Mouse (Mus musculus) forebrain, postnatal 0 days (tissue): Measurements from ENCODE around the gene Tnf. TPM values are rescaled to one million over a fixed set of nuclear protein-coding genes. Genes with fewer than 3 reads are reported as not detected.
"Not testable (repeated sequence)": the region's sequence is repeated elsewhere in the genome, so short reads cannot be mapped to it uniquely, and the experiment has no call there.

Experiments used
- ATAC-seq: fragments of 200-750 bp; cut with Nextera tagmentation; 2 replicates; pipeline ENCODE4 v1.8.0; 2017; ENCODE audit warnings: mild to moderate bottlenecking, moderate library complexity
- DNase-seq: peaks from one replicate; pipeline ENCODE4 v3.0.0-alpha.2; 2015
- H3K27ac ChIP-seq: fragments of 300-500 bp; sonication (generic); 2 replicates; pipeline ENCODE4 v1.5.1; 2014; ENCODE audit warnings: low read depth, mild to moderate bottlenecking, antibody characterized with exemption, low read length, moderate library complexity, mixed read lengths
- H3K27me3 ChIP-seq: fragments of 300-500 bp; sonication (generic); 2 replicates; pipeline ENCODE4 v1.6.1; 2014; ENCODE audit warnings: mild to moderate bottlenecking, low read length, mixed read lengths; ENCODE audit not compliant: insufficient read depth
- H3K36me3 ChIP-seq: fragments of 300-500 bp; sonication (generic); 2 replicates; pipeline ENCODE4 v1.6.1; 2014; ENCODE audit warnings: mild to moderate bottlenecking, moderate library complexity; ENCODE audit not compliant: insufficient read depth
- H3K4me1 ChIP-seq: fragments of 300-500 bp; sonication (generic); 2 replicates; pipeline ENCODE4 v1.6.1; 2014; ENCODE audit warnings: antibody characterized with exemption; ENCODE audit not compliant: insufficient read depth
- H3K4me2 ChIP-seq: fragments of 300-500 bp; sonication (generic); 2 replicates; pipeline ENCODE4 v1.6.1; 2014; ENCODE audit warnings: low read depth, mild to moderate bottlenecking, moderate library complexity
- H3K4me3 ChIP-seq: fragments of 300-500 bp; sonication (generic); 2 replicates; pipeline ENCODE4 v1.5.1; 2014; ENCODE audit warnings: low read depth, low read length, mixed read lengths
- H3K9ac ChIP-seq: fragments of 300-500 bp; sonication (generic); 2 replicates; pipeline ENCODE4 v1.6.1; 2014; ENCODE audit warnings: mild to moderate bottlenecking
- H3K9me3 ChIP-seq: fragments of 300-500 bp; sonication (generic); 2 replicates; pipeline ENCODE4 v1.6.1; 2016; ENCODE audit warnings: low read length
- CTCF ChIP-seq: sonication (generic); IDR thresholded peaks from 2 replicates; pipeline ENCODE4 v1.5.1; 2016; ENCODE audit warnings: antibody characterized with exemption, control low read depth, low read depth
- WGBS: fragments of 180-500 bp; shearing (Covaris S2); extraction: QIAGEN DNeasy Blood & Tissue Kit; methylation state at CpG from one replicate; pipeline ENCODE4 v1.1.7; 2014; 5-methylcytosine and 5-hydroxymethylcytosine counted together
- polyA plus RNA-seq: library from polyadenylated mRNA; unstranded; fragments of >200 nt; fragmentation: Nextera tagmentation; extraction: Ambion mirVana; gene quantifications from 2 replicates; pipeline ENCODE4 v1.2.1, GENCODE M21; 2015
- total RNA-seq: library from RNA; depleted of rRNA; stranded (reverse); fragments of >200 nt; gene quantifications from 2 replicates; pipeline ENCODE4 v1.2.3, GENCODE M21; 2014

Gene Tnf
- total and polyA plus RNA-seq, 2 experiments from 2014 or later, result 0.71 TPM; not detected in 1

DNA sequence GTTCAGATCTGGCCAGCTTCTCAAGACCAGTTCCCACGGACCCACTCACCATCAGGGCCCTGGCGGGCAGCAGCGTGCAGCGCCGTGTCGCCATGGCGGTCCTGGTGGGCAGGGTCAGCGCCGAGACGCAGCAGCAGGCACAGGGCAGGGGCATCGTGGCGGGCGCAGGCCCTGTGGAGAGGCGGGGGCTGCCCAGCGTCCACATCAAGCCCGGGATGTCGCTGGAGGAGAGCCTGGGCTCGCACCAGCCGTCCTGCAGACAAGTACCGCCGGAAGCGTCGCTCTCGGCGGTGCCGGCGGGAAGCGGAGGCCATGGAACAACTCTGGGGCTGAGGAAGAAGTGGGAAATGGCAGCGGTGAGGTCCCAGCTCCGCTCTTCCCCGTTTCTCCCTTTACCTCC, 33.1 kb upstream of the Tnf start:
- H3K36me3 ChIP-seq, result peaks cover 12% of the 10 kb centered on the region
- ATAC-seq (no peak), DNase-seq (no peak)
- H3K27me3 ChIP-seq, result no peaks in the 10 kb centered on the region
- no peaks in the 10 kb centered on the region for H3K9me3 ChIP-seq
- no peak for TF ChIP-seq CTCF
- H3K9ac ChIP-seq, result peak overlapping the region; percentile 57
- 5% methylated on average over 31 of the region's 31 CpGs for WGBS
- peak overlapping the region; percentile 52 for H3K4me3 ChIP-seq
- H3K4me2 ChIP-seq, result peak overlapping the region; percentile 95
- H3K4me1 ChIP-seq, result peaks cover 5% of the 10 kb centered on the region; the same call in 1 of the 2 replicates
- peak overlapping the region; percentile 91 for H3K27ac ChIP-seq

DNA sequence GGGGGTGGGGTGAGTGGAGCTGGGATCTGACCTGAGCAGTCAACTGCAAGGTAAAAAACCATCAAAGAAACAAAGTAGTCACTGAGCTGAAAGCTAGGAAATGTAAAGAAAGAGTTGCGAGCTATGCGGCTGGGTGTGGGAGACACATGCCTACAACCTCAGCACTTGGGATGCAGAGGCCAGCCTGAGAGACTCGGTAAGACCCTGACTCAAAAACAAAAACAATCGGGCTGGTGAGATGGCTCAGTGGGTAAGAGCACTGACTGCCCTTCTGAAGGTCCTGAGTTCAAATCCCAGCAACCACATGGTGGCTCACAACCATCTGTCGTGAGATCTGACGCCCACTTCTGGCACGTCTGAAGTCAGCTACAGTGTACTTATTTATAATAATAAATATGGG, 32.3 kb upstream of the Tnf start:
- H3K4me3 ChIP-seq, H3K4me1 ChIP-seq, H3K9me3 ChIP-seq, H3K9ac ChIP-seq, DNase-seq, ATAC-seq, H3K27ac ChIP-seq, H3K27me3 ChIP-seq: not testable (repeated sequence)
- H3K36me3 ChIP-seq, result peaks cover 20% of the 10 kb centered on the region
- 77% methylated on average over 7 of the region's 7 CpGs for WGBS
- peak overlapping the region; percentile 95; the same call in 1 of the 2 replicates for H3K4me2 ChIP-seq

DNA sequence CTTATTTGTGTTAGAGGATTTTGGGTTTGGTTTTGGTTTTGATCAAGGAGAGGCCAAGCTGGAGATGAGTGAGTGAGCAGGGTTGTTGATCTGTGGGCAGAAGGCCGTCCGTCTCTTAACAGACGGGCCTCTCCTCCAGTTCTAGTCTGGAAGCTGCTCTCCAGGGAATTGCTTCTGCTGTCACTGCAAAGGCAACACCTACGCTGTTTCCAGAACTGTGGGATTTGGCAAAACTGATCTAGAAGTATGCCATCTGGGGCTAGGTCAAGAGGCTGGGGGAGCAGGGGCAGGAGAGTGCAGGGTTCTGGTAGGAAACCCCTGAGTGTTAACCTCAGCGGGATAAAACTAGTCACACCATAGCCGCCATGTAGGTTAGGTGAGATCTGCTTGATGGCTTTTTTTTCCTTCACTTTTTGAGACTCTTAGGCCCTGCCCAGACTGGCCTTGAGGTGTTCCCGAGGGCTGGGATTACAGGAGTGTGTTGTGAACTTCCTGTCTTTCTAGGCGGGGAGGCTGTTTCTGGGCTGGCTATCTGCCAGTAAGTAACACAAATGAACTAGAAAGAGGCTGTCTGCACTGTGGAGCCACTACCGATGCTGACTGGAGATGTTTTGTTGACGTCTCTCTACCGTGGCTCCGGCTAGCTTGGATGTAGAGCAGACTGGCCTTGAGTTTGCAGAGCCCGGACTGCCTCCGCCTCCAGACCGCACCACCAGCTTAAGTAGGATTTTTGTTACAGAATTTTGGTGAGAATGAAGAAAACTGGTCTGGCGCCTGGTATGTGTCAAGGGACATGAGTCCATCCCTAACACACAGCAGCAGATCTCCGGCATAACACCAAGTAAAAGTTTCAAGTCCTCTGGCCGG, 31.5 kb upstream of the Tnf start, which contains the start of gene Atp6v1g2:
Atp6v1g2 (plus strand) TSS at position 547 of the 867 bp plus-strand sequence.
- Histone ChIP-seq H3K27ac (no peak within 1 kb of the TSS), H3K9ac (no peak within 1 kb of the TSS)
- whole genome bisulfite sequencing, result 68% methylated on average over 18 of the region's 18 CpGs

DNA sequence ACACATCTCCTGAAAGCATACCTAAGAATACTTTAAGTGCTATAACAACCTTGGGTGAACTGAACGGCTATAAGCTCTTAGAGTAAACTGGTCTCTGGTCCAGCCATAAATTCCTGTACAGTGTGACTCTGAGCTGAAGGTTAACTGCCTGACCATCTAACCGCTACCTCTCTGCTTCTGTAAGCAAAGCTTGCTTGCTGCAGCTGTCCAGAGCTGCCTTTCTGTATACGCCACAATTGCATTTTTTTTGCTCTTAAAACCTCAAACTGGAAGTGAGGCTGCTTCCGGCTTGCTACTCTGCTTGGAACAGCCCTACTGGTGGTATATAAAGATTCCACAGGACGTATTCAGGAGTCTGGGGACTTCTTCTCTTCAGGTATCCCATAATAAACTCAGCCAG, 30.9 kb upstream of the Tnf start:
- DNase-seq (no peak), ATAC-seq (no peak)
- H3K4me3 ChIP-seq, result no peak overlapping the region
- H3K4me1 ChIP-seq, result peaks cover 5% of the 10 kb centered on the region; the same call in 1 of the 2 replicates
- H3K36me3 ChIP-seq, result peaks cover 25% of the 10 kb centered on the region
- no peak overlapping the region for H3K9ac ChIP-seq
- TF ChIP-seq CTCF, result no peak
- no peak overlapping the region for H3K27ac ChIP-seq
- WGBS, result 91% methylated on average over 5 of the region's 5 CpGs
- no peaks in the 10 kb centered on the region for H3K27me3 ChIP-seq
- no peak overlapping the region for H3K4me2 ChIP-seq
- H3K9me3 ChIP-seq, result no peaks in the 10 kb centered on the region

More for the DNA sequence above, 31.5 kb upstream of the Tnf start, which contains the start of gene Atp6v1g2:
- H3K27me3 ChIP-seq, result no peaks in the 10 kb centered on the region
- H3K4me2 ChIP-seq, result peak within 1 kb of the TSS; percentile 95
- DNase-seq, result no peak
- ATAC-seq, result no peak
- peaks cover 25% of the 10 kb centered on the region for H3K36me3 ChIP-seq
- H3K9me3 ChIP-seq, result no peaks in the 10 kb centered on the region
- TF ChIP-seq CTCF, result no peak
- peak within 1 kb of the TSS; percentile 52; the same call in 1 of the 2 replicates for H3K4me3 ChIP-seq
- peaks cover 5% of the 10 kb centered on the region; the same call in 1 of the 2 replicates for H3K4me1 ChIP-seq

DNA sequence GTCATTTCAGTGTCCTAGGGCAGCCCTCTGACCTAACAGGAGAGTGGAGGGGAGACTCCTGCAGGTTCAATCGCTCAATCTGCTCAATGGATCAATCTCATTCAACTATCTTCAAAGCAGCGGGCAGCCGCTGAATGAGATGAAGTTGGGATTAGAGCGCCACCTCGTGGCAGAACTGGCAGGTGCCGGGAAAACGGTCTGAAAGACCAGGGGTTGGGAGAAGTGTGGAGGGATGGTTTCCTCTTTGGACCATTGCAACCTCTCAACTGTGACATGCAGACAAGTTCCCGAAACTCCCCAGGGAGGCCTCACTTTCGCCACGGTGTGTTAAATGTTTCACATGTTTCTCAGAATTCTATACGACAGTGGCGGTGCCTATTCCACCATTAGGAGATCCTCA, 30.2 kb upstream of the Tnf start:
- TF ChIP-seq CTCF, result peak; percentile 94
- WGBS, result 12% methylated on average over 12 of the region's 12 CpGs
- ATAC-seq (no peak), DNase-seq (peak; percentile 91)
- Histone ChIP-seq H3K9me3 (no peaks in the 10 kb centered on the region), H3K27ac (no peak overlapping the region), H3K9ac (peak overlapping the region; percentile 22; the same call in 1 of the 2 replicates), H3K4me1 (peaks cover 5% of the 10 kb centered on the region; the same call in 1 of the 2 replicates), H3K36me3 (peaks cover 28% of the 10 kb centered on the region), H3K4me2 (no peak overlapping the region), H3K27me3 (no peaks in the 10 kb centered on the region), H3K4me3 (no peak overlapping the region)

DNA sequence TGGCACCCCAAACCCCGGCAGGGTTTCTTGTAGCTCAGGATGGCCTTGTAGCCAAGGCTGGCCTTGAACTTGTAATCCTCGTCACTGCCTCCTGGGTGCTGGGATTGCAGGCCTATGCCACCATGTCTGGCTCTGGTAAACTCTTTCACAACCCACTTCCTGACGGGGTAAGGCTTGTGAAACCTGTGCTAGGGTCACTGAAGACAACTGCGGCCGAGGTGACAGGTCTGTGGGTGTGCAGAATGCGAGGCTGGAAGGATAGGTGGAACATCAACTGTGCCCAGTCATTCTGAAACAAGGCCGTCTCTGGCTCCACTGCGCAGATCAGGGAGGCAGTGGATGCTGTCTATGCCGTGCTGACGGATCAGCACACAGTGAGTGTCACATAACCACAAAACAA, 29.2 kb upstream of the Tnf start:
- WGBS, result 92% methylated on average over 10 of the region's 10 CpGs
- peaks cover 32% of the 10 kb centered on the region for H3K36me3 ChIP-seq

DNA sequence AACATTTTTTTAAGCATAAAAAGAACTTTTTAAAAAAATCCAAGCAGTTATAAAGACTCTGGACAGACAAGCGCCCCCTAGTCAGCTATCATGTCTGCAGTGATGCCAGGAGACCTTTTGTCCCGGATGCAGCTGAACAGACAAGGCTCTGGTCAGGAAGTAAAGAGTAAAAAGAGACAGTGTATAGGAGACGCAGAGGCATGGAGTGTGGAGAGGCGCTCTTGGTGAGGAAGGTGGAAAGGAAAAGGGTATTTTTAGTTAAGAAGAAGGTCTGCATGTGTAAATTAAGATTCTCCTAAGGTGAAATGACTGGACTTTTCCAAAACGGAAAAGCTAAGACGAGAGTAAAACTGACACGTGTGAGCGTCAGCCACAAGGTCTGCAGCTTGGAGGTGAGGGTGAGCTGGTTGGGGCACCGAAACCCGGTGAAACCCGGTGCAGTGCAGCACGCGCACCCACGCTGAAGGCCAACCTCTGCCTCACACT, 24.8 kb upstream of the Tnf start:
- ATAC-seq (no peak), DNase-seq (no peak)
- 90% methylated on average over 14 of the region's 14 CpGs for WGBS
- no peaks in the 10 kb centered on the region for H3K27me3 ChIP-seq
- no peak overlapping the region for H3K4me3 ChIP-seq
- no peaks in the 10 kb centered on the region for H3K4me1 ChIP-seq
- no peak overlapping the region for H3K4me2 ChIP-seq
- no peak overlapping the region for H3K9ac ChIP-seq
- H3K27ac ChIP-seq, result no peak overlapping the region
- H3K9me3 ChIP-seq, result no peaks in the 10 kb centered on the region
- TF ChIP-seq CTCF, result no peak
- H3K36me3 ChIP-seq, result peaks cover 42% of the 10 kb centered on the region

More for the DNA sequence above, 29.2 kb upstream of the Tnf start:
- H3K4me2 ChIP-seq, result no peak overlapping the region
- H3K27ac ChIP-seq, result no peak overlapping the region
- H3K4me3 ChIP-seq, result no peak overlapping the region
- ATAC-seq (no peak), DNase-seq (no peak)
- no peak overlapping the region for H3K9ac ChIP-seq
- H3K27me3 ChIP-seq, result no peaks in the 10 kb centered on the region
- H3K9me3 ChIP-seq, result no peaks in the 10 kb centered on the region
- peaks cover 5% of the 10 kb centered on the region; the same call in 1 of the 2 replicates for H3K4me1 ChIP-seq
- no peak for TF ChIP-seq CTCF
